Mouse (Mus musculus) lung, adult 2 months (tissue): ENCODE data around the gene Gm20388. TPM values are rescaled to one million over a fixed set of nuclear protein-coding genes. Genes with fewer than 3 reads are reported as not detected.

ENCODE experiments used
- DNase-seq: peaks from one replicate; pipeline ENCODE4 v3.0.0; 2022
- H3K4me1 ChIP-seq: fragments of 200-500 bp; 2 replicates; pipeline ENCODE4 v1.6.1; 2011; ENCODE audit warnings: low read length; ENCODE audit not compliant: control insufficient read depth, insufficient read depth
- H3K4me3 ChIP-seq: fragments of 200-500 bp; replicated peaks from 2 replicates; pipeline ENCODE3; 2011; ENCODE audit warnings: low read depth, mild to moderate bottlenecking, control low read depth, low read length; ENCODE audit errors: extremely low read depth
- CTCF ChIP-seq: fragments of 200-500 bp; IDR thresholded peaks from 2 replicates; pipeline ENCODE4 v1.5.1; 2011; ENCODE audit warnings: mild to moderate bottlenecking, low read length, control low read depth; ENCODE audit not compliant: insufficient read depth
- POLR2A ChIP-seq: fragments of 200-500 bp; IDR thresholded peaks from 2 replicates; pipeline ENCODE4 v1.6.1; 2011; ENCODE audit warnings: low read depth, mild to moderate bottlenecking, control low read depth, low read length, borderline replicate concordance; ENCODE audit errors: extremely low read depth
- WGBS: fragments of 180-500 bp; shearing (Covaris S2); methylation state at CpG from one replicate; pipeline ENCODE4 v1.1.7; 2018; 5-methylcytosine and 5-hydroxymethylcytosine counted together
- polyA plus RNA-seq: library from polyadenylated mRNA; depleted of rRNA; stranded (reverse); fragments of >200 nt; gene quantifications from 2 replicates; pipeline ENCODE4 v1.2.3, GENCODE M21; 2012

Gene Gm20388
- polyA plus RNA-seq, 1 experiment, result 67.8 TPM

DNA sequence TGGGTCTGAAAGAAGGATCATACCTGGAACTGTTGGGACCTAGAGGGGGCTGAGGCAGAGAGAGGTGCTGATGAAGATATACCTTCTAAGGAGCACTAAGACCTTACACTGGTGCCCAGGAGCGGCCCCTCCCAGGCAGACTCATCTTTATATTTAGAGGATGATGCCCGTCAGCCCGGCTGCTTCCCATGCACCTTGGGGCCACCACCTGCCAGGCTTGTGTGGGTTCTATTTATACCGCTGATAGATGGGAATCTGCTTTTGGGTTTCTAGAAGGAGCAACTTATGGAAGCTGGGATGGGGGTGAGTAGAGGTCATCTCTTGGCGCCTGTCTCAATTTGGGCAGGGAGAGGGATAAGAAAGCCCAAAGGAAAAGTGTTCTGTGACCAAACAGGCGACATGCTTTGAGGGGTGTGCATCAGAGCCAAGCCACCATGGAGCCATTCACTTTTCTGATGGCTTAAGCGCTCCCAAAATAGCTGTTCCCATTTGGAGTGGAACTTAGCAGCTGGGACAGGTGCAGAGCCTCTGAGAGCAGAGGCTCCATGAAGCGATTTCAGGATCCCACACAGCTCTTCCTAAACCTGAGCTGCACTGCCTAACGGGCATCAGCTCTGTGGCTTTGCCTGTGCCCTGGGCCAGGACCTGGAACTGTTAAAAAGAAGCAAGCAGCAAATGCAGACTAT is 3985.2 kb downstream of the Gm20388 start:
- Histone ChIP-seq H3K4me3 (no peak overlapping the region), H3K4me1 (no peaks in the 10 kb centered on the region)
- 61% methylated on average over 9 of the region's 9 CpGs for WGBS
- TF ChIP-seq POLR2A (no peak), CTCF (no peak)
- no peak for DNase-seq

DNA sequence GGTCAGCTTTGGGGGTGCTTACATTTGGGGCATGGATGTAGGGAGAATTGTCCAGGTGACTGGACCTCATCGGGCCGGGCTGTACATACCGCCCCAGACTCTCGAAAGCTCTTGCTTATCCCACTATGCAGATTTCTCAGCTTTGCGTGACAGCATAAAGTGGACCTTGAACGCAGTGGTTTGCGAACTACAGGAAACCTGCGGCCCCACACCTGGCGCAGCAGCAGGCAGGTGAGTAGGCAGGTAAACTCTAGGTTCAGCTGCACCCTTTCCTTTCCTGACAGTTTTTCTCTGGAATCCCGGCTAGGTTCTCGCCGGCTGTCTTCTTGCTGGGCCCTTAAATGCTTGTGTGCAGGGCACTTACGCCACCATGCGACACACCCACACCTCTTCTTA is 3985.7 kb downstream of the Gm20388 start:
- no peaks in the 10 kb centered on the region for H3K4me1 ChIP-seq
- no peak overlapping the region for H3K4me3 ChIP-seq
- DNase-seq, result no peak
- TF ChIP-seq CTCF, result no peak
- no peak for TF ChIP-seq POLR2A
- WGBS, result 52% methylated on average over 14 of the region's 14 CpGs

DNA sequence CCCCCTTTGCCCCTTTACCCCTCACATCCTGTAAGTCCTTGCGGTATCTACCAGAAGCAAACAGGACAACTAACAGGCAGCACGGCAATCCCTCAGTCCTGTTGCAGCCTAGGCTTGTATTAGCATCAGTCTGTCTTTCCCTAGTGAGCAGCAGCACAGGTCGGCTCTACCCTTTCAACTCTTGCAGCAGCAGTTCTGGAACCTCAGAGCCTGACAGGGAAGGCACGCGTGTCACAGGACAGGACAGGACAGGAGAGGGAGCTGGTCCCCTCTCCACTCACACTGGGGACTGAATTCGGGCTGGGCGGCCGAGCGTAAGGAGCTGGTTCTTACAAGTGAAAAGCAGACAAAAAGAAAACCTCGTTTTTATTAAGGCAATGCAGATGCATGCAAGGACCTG is 3986.1 kb downstream of the Gm20388 start:
- WGBS, result 59% methylated on average over 10 of the region's 10 CpGs
- DNase-seq, result no peak
- Histone ChIP-seq H3K4me3 (no peak overlapping the region), H3K4me1 (no peaks in the 10 kb centered on the region)
- no peak for TF ChIP-seq POLR2A
- no peak for TF ChIP-seq CTCF

DNA sequence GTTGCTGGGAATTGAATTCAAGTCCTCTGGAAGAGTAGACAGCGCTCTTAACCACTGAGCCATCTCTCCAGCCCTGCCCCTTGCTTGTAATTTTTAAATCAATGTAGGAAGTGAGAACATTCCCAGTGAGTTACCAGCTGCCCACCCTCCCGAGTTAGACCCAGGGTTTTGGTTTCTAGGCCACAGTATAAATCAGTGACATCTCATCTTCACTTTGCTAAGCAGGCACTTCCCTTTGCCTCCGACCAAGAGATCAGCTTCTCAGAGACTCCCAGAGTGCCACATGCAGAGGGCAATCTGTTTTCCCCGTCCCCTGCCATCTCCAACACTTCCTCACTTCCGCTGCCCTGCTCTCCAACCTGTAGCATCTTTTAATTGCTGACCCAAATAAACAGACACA is 3987.9 kb downstream of the Gm20388 start:
- TF ChIP-seq POLR2A (no peak), CTCF (no peak)
- WGBS, result 86% methylated on average over 5 of the region's 5 CpGs
- Histone ChIP-seq H3K4me3 (no peak overlapping the region), H3K4me1 (no peaks in the 10 kb centered on the region)
- DNase-seq, result no peak

DNA sequence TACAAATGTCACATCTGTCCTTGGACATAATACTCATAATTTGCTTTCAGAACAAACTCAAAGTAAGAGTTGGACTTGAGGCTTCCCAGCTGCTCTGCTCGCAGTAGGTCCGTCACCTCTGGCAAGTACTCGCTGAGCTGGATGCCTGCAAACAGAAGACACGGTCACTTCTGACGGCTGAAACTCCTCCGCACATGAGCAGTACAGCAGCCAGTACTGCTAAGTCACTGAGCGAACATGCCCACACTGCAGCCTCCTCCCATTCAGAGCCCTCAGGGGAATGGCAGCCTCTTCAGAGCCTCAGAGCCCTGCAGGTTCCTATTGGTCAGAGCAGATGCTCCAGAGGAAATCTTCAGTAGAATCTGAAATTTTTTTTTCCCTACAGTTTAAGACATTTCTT is 3988.7 kb downstream of the Gm20388 start:
- no peak for DNase-seq
- Histone ChIP-seq H3K4me3 (no peak overlapping the region), H3K4me1 (no peaks in the 10 kb centered on the region)
- TF ChIP-seq CTCF (no peak), POLR2A (no peak)
- WGBS, result 77% methylated on average over 7 of the region's 7 CpGs

DNA sequence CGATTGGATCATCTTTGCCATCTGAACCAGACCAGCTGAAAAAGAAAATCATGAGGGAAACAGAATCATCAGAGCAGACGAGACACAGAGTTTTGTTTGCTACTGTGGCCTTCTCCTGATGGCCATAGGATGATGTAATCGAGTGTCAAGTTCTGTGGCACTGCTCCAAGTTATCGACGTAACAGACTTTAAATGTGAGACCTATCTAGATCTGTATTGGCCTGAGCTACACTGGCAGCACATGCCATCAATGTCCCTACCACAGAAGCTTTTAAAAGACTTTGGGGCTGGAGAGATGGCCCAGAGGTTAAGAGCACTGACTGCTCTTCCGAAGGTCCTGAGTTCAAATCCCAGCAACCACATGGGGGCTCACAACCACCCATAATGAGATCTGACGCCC is 3992.0 kb downstream of the Gm20388 start:
- TF ChIP-seq CTCF (no peak), POLR2A (no peak)
- DNase-seq, result no peak
- Histone ChIP-seq H3K4me1 (no peaks in the 10 kb centered on the region), H3K4me3 (no peak overlapping the region)
- 80% methylated on average over 7 of the region's 7 CpGs for WGBS

DNA sequence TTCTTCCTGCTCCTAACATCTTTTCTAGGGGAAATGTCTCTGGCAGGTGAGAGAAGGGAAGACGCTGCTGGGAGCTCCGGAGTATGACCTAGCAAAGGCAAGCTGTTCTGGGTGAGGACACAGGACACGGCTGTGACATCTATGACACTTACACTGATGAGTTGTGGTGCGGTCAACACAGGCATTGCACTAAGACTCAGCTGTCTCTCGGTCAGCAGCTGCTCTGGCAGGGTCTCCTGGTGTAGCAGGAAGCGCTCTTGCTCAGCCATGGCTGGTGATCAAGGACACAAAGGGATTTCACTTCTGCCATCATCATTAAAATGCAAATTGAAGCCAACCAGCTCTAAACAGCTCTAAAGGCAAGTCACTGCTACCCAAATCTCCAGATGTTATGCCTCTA is 3997.0 kb downstream of the Gm20388 start:
- no peak for DNase-seq
- H3K4me1 ChIP-seq, result no peaks in the 10 kb centered on the region
- TF ChIP-seq POLR2A, result no peak
- TF ChIP-seq CTCF, result no peak
- 91% methylated on average over 6 of the region's 6 CpGs for WGBS
- H3K4me3 ChIP-seq, result no peak overlapping the region

DNA sequence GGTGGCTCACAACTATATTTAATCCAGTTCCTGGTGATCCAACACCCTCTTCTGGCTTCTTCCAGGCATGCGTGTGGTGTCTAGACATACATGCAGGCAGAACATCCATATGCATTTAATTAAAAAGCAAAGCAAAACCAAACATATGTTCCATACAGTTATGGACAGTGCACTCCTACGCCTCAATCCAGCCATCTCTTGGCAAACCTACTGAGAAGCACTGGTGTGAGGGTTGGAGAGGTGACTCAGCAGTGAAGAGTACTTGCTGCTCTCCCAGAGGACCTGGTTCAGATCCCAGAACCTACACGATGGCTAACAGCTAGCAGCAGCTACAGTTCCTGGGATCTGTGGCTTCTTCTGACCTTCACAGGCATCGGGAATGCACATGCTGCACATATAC is 4001.6 kb downstream of the Gm20388 start:
- DNase-seq, result no peak
- Histone ChIP-seq H3K4me1 (no peaks in the 10 kb centered on the region), H3K4me3 (no peak overlapping the region)
- TF ChIP-seq POLR2A, result no peak
- TF ChIP-seq CTCF, result no peak
- WGBS, result 97% methylated on average over 4 of the region's 4 CpGs

DNA sequence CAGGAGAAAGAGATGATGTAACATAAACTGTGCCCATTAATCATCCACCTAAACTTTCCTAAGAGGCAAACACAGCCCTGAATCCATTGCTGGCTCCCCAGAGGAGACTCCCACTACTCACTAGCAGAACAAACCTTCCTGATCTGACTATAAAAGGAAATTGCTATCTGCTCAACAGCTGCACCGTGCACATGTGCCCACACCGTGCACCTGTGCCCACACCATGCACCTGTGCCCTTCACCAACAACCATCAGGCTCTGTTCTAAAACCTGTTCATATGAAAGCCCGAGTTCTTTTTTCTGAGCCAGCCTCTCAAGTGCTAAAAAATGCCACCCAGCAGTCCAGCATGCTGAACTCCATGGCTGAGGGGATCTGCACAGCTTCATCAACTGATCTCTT is 4004.0 kb downstream of the Gm20388 start:
- 94% methylated on average over 3 of the region's 3 CpGs for WGBS
- no peak for TF ChIP-seq POLR2A
- no peak for TF ChIP-seq CTCF
- Histone ChIP-seq H3K4me1 (no peaks in the 10 kb centered on the region), H3K4me3 (no peak overlapping the region)
- DNase-seq, result no peak

DNA sequence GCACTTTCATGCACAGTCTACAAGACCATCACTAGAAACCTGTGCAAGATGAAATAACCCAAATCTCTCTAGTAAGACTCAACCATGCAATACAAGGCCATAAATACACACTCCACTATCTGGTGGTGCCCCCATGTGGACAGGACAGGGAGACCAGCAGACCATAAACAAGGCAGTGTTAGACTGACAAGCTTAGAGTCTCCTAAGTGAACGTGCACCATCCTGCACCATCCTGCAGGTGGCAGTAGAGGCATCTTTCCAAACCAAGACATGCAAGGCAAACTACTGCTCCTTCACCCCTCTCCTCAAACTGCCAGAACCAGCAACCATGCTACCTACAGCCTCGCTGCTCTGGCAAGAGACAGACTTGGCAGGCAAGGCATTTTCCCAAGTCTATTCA is 4014.1 kb downstream of the Gm20388 start:
- peak; percentile 62 for DNase-seq
- Histone ChIP-seq H3K4me1 (no peaks in the 10 kb centered on the region), H3K4me3 (no peak overlapping the region)
- 13% methylated on average over 2 of the region's 2 CpGs for WGBS
- TF ChIP-seq CTCF, result peak; percentile 93
- no peak for TF ChIP-seq POLR2A

DNA sequence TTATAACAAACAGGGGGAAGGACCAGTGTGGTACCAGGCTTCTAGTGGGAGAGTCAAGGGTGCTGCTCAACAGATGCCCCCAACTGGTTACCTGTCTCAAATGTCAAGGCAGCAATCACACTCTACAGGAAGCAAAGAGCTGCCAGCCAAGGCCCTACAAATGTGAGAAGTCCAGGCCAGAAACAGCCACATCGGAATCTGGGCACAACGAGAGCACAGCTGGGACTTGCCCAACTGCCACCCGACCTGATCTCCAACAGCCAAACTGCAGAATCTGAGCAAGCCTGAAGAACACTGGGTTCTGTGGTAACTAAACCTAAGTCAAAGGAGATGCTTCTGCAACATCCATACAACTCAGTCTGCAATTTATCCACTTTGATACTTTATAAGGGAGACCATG is 4015.0 kb downstream of the Gm20388 start:
- no peak for TF ChIP-seq CTCF
- no peak for TF ChIP-seq POLR2A
- Histone ChIP-seq H3K4me3 (no peak overlapping the region), H3K4me1 (no peaks in the 10 kb centered on the region)
- DNase-seq, result no peak
- 90% methylated on average over 3 of the region's 3 CpGs for WGBS
